Mouse (Mus musculus): ENCODE results near the gene Cd300a. TPM values are rescaled to one million over a fixed set of nuclear protein-coding genes. Genes with fewer than 3 reads are reported as not detected.
A peak's percentile ranks its signal among the peaks of the same experiment; 100 is the strongest.
"Not testable (repeated sequence)": the region's sequence is repeated elsewhere in the genome, so short reads cannot be mapped to it uniquely, and the experiment has no call there.

Gene Cd300a
- polyA plus RNA-seq, 1 experiment = 239 TPM

GRCm38 (mm10) chr11:114896085-114896484 lies 6.2 kb downstream of the Cd300a start:
- no peak overlapping the region for H3K4me3 ChIP-seq (ENCODE audit: insufficient read depth, low read length)
- peak overlapping the region; percentile 98 for H3K27ac ChIP-seq (ENCODE audit: insufficient read depth, low read depth, low read length)
- TF ChIP-seq CTCF (IDR thresholded peaks at IDR 0.05; ENCODE audit: low read depth, low read length) = no peak
- 0 out of 2 replicates have a peak, but pooled peaks have one; percentile 11 for TF ChIP-seq POLR2A (IDR thresholded peaks at IDR 0.05; ENCODE audit: borderline replicate concordance, low read depth, low read length)
- peaks cover 70% of the 10 kb centered on the region for H3K4me1 ChIP-seq (ENCODE audit: control insufficient read depth, insufficient read depth, low read length)

GRCm38 (mm10) chr11:114898026-114898425 lies 8.2 kb downstream of the Cd300a start:
- Histone ChIP-seq H3K4me3 (ENCODE audit: insufficient read depth, low read length) (peak overlapping the region; percentile 25; the same call in 1 of the 2 replicates), H3K4me1 (ENCODE audit: control insufficient read depth, insufficient read depth, low read length) (peaks cover 80% of the 10 kb centered on the region), H3K27ac (ENCODE audit: insufficient read depth, low read depth, low read length) (peak overlapping the region; percentile 98)
- TF ChIP-seq CTCF (IDR thresholded peaks at IDR 0.05; ENCODE audit: low read depth, low read length) (no peak), POLR2A (IDR thresholded peaks at IDR 0.05; ENCODE audit: borderline replicate concordance, low read depth, low read length) (no peak)

GRCm38 (mm10) chr11:114903224-114903623 lies 13.4 kb downstream of the Cd300a start:
- TF ChIP-seq CTCF (IDR thresholded peaks at IDR 0.05; ENCODE audit: low read depth, low read length) (no peak), POLR2A (IDR thresholded peaks at IDR 0.05; ENCODE audit: borderline replicate concordance, low read depth, low read length) (no peak)
- Histone ChIP-seq H3K27ac (ENCODE audit: insufficient read depth, low read depth, low read length) (peak overlapping the region; percentile 88), H3K4me1 (ENCODE audit: control insufficient read depth, insufficient read depth, low read length) (peaks cover 83% of the 10 kb centered on the region), H3K4me3 (ENCODE audit: insufficient read depth, low read length) (0 out of 2 replicates have a peak overlapping the region, but pooled peaks have one; percentile 6)

GRCm38 (mm10) chr11:114907567-114907966 lies 17.7 kb downstream of the Cd300a start:
- H3K4me1 ChIP-seq (ENCODE audit: control insufficient read depth, insufficient read depth, low read length) = peaks cover 61% of the 10 kb centered on the region
- H3K4me3 ChIP-seq (ENCODE audit: insufficient read depth, low read length) = no peak overlapping the region
- TF ChIP-seq CTCF (IDR thresholded peaks at IDR 0.05; ENCODE audit: low read depth, low read length) (no peak), POLR2A (IDR thresholded peaks at IDR 0.05; ENCODE audit: borderline replicate concordance, low read depth, low read length) (no peak)
- H3K27ac ChIP-seq (ENCODE audit: insufficient read depth, low read depth, low read length) = peak overlapping the region; percentile 84

GRCm38 (mm10) chr11:114908086-114908485 lies 18.2 kb downstream of the Cd300a start:
- Histone ChIP-seq H3K27ac (ENCODE audit: insufficient read depth, low read depth, low read length) (peak overlapping the region; percentile 84), H3K4me3 (ENCODE audit: insufficient read depth, low read length) (no peak overlapping the region), H3K4me1 (ENCODE audit: control insufficient read depth, insufficient read depth, low read length) (peaks cover 57% of the 10 kb centered on the region)
- TF ChIP-seq POLR2A (IDR thresholded peaks at IDR 0.05; ENCODE audit: borderline replicate concordance, low read depth, low read length) (no peak), CTCF (IDR thresholded peaks at IDR 0.05; ENCODE audit: low read depth, low read length) (no peak)

GRCm38 (mm10) chr11:114909538-114909937 lies 19.7 kb downstream of the Cd300a start:
- peaks cover 58% of the 10 kb centered on the region for H3K4me1 ChIP-seq (ENCODE audit: control insufficient read depth, insufficient read depth, low read length)
- not testable (repeated sequence) for H3K27ac ChIP-seq (ENCODE audit: insufficient read depth, low read depth, low read length)

GRCm38 (mm10) chr11:114912847-114913246 lies 23.0 kb downstream of the Cd300a start:
- no peak for TF ChIP-seq POLR2A (IDR thresholded peaks at IDR 0.05; ENCODE audit: borderline replicate concordance, low read depth, low read length)
- TF ChIP-seq CTCF (IDR thresholded peaks at IDR 0.05; ENCODE audit: low read depth, low read length) = peak; percentile 75

More at GRCm38 (mm10) chr11:114909538-114909937, 19.7 kb downstream of the Cd300a start:
- TF ChIP-seq CTCF (IDR thresholded peaks at IDR 0.05; ENCODE audit: low read depth, low read length) = peak; percentile 81
- not testable (repeated sequence) for H3K4me3 ChIP-seq (ENCODE audit: insufficient read depth, low read length)

GRCm38 (mm10) chr11:114914978-114915377 lies 25.1 kb downstream of the Cd300a start:
- Histone ChIP-seq H3K4me1 (ENCODE audit: control insufficient read depth, insufficient read depth, low read length) (peaks cover 43% of the 10 kb centered on the region), H3K27ac (ENCODE audit: insufficient read depth, low read depth, low read length) (peak overlapping the region; percentile 96)

More at GRCm38 (mm10) chr11:114912847-114913246, 23.0 kb downstream of the Cd300a start:
- no peak overlapping the region for H3K4me3 ChIP-seq (ENCODE audit: insufficient read depth, low read length)
- peaks cover 58% of the 10 kb centered on the region for H3K4me1 ChIP-seq (ENCODE audit: control insufficient read depth, insufficient read depth, low read length)
- peak overlapping the region; percentile 96 for H3K27ac ChIP-seq (ENCODE audit: insufficient read depth, low read depth, low read length)

GRCm38 (mm10) chr11:114917120-114917519 lies 27.3 kb downstream of the Cd300a start:
- Histone ChIP-seq H3K27ac (ENCODE audit: insufficient read depth, low read depth, low read length) (peak overlapping the region; percentile 70), H3K4me1 (ENCODE audit: control insufficient read depth, insufficient read depth, low read length) (peaks cover 43% of the 10 kb centered on the region), H3K4me3 (ENCODE audit: insufficient read depth, low read length) (no peak overlapping the region)
- no peak for TF ChIP-seq CTCF (IDR thresholded peaks at IDR 0.05; ENCODE audit: low read depth, low read length)
- TF ChIP-seq POLR2A (IDR thresholded peaks at IDR 0.05; ENCODE audit: borderline replicate concordance, low read depth, low read length) = no peak

More at GRCm38 (mm10) chr11:114914978-114915377, 25.1 kb downstream of the Cd300a start:
- no peak overlapping the region for H3K4me3 ChIP-seq (ENCODE audit: insufficient read depth, low read length)
- TF ChIP-seq POLR2A (IDR thresholded peaks at IDR 0.05; ENCODE audit: borderline replicate concordance, low read depth, low read length) = no peak

GRCm38 (mm10) chr11:114922439-114922838 lies 32.6 kb downstream of the Cd300a start:
- no peak for TF ChIP-seq CTCF (IDR thresholded peaks at IDR 0.05; ENCODE audit: low read depth, low read length)
- no peak for TF ChIP-seq POLR2A (IDR thresholded peaks at IDR 0.05; ENCODE audit: borderline replicate concordance, low read depth, low read length)
- no peak overlapping the region for H3K27ac ChIP-seq (ENCODE audit: insufficient read depth, low read depth, low read length)
- no peak overlapping the region for H3K4me3 ChIP-seq (ENCODE audit: insufficient read depth, low read length)
- H3K4me1 ChIP-seq (ENCODE audit: control insufficient read depth, insufficient read depth, low read length) = peaks cover 14% of the 10 kb centered on the region

All from bone marrow macrophage, adult 2 months (primary cell).